Mouse (Mus musculus) layer of hippocampus, adult 11-12 months (tissue): ENCODE results near the gene Srprb.

Experiments used
- DNase-seq: peaks from one replicate; pipeline ENCODE4 v3.0.0; 2022; ENCODE audit warnings: low spot score

Srprb gene

GRCm38 (mm10) chr9:103201561-103202260 is at the start of gene Srprb:
Gene Srprb, minus strand, starts transcription at chr9:103202137.
- DNase-seq, result peak; percentile 93

GRCm38 (mm10) chr9:103248618-103249017 is 46.7 kb upstream of the Srprb start:
- DNase-seq, result no peak

GRCm38 (mm10) chr9:103246526-103247168 is 44.7 kb upstream of the Srprb start:
- DNase-seq, result no peak

- DNase-seq, result no peak
Observed at GRCm38 (mm10) chr9:103243640-103244039, 41.7 kb upstream of the Srprb start.

- DNase-seq, result no peak
Observed at GRCm38 (mm10) chr9:103241206-103241605, 39.3 kb upstream of the Srprb start.

GRCm38 (mm10) chr9:103239471-103239870 is 37.5 kb upstream of the Srprb start:
- DNase-seq, result no peak

- DNase-seq, result peak; percentile 42
Observed at GRCm38 (mm10) chr9:103234565-103235165, 32.7 kb upstream of the Srprb start.

GRCm38 (mm10) chr9:103234059-103234458 is 32.1 kb upstream of the Srprb start:
- no peak for DNase-seq

- DNase-seq, result no peak
Observed at GRCm38 (mm10) chr9:103233006-103233395, 31.1 kb upstream of the Srprb start.

- no peak for DNase-seq
Observed at GRCm38 (mm10) chr9:103232232-103233005, 30.5 kb upstream of the Srprb start.

- peak; percentile 85 for DNase-seq
Observed at GRCm38 (mm10) chr9:103230151-103230951, 28.4 kb upstream of the Srprb start, which contains the start of the genes Gm20425 and Trf. Gene Gm20425, minus strand, starts transcription at chr9:103230307. Gene Trf, minus strand, starts transcription at chr9:103230444.

- DNase-seq, result no peak
Observed at GRCm38 (mm10) chr9:103229037-103229867, 27.3 kb upstream of the Srprb start.

- no peak for DNase-seq
Observed at GRCm38 (mm10) chr9:103228370-103229003, 26.6 kb upstream of the Srprb start.

- no peak for DNase-seq
Observed at GRCm38 (mm10) chr9:103227760-103228159, 25.8 kb upstream of the Srprb start.

- no peak for DNase-seq
Observed at GRCm38 (mm10) chr9:103226806-103227205, 24.9 kb upstream of the Srprb start.

GRCm38 (mm10) chr9:103225464-103225863 is 23.5 kb upstream of the Srprb start:
- no peak for DNase-seq

- no peak for DNase-seq
Observed at GRCm38 (mm10) chr9:103224721-103225120, 22.8 kb upstream of the Srprb start.

- no peak for DNase-seq
Observed at GRCm38 (mm10) chr9:103214281-103214680, 12.3 kb upstream of the Srprb start.

- no peak for DNase-seq
Observed at GRCm38 (mm10) chr9:103213631-103214030, 11.7 kb upstream of the Srprb start.
